Mouse (Mus musculus): ENCODE data around the gene Ncstn. TPM values are rescaled to one million over a fixed set of nuclear protein-coding genes. Genes with fewer than 3 reads are reported as not detected.

Ncstn gene
- polyA plus RNA-seq, 2 experiments = 22.2 to 24.6 TPM

GRCm38 (mm10) chr1:172025201-172025904 is 57.2 kb downstream of the Ncstn start:
- H3K27me3 ChIP-seq (ENCODE audit: control insufficient read depth, insufficient read depth, low read length) = no peaks in the 10 kb centered on the region; the same call in 1 of the 2 replicates
- no peak for DNase-seq (ENCODE audit: low read depth in 3 of 3, low spot score in 3 of 3)
- no peak for ATAC-seq (ENCODE audit: insufficient read depth)
- H3K9me3 ChIP-seq (ENCODE audit: control insufficient read depth, low read length) = no peaks in the 10 kb centered on the region
- no peak overlapping the region for H3K27ac ChIP-seq
- H3K4me1 ChIP-seq (replicated peaks; ENCODE audit: control insufficient read depth in 2 of 2, insufficient read depth in 2 of 2, low read length in 1 of 2) = peaks cover 0 to 7% of the 10 kb centered on the region in 2 experiments; a peak in 2 of 4 replicates
- no peak overlapping the region for H3K4me2 ChIP-seq (ENCODE audit: low read depth)
- no peak for TF ChIP-seq EP300 (IDR thresholded peaks at IDR 0.05; ENCODE audit: low read depth)
- no peak overlapping the region for H3K9ac ChIP-seq (replicated peaks)
- H3K4me3 ChIP-seq (ENCODE audit: insufficient read depth in 1 of 2, low read depth in 2 of 2, low read length in 2 of 2) = no peak overlapping the region
- WGBS (ENCODE audit: insufficient replicate concordance) = 64% methylated on average over 8 of the region's 8 CpGs
- H3K36me3 ChIP-seq (replicated peaks; ENCODE audit: control insufficient read depth, insufficient read depth, low read depth) = no peaks in the 10 kb centered on the region

DNA sequence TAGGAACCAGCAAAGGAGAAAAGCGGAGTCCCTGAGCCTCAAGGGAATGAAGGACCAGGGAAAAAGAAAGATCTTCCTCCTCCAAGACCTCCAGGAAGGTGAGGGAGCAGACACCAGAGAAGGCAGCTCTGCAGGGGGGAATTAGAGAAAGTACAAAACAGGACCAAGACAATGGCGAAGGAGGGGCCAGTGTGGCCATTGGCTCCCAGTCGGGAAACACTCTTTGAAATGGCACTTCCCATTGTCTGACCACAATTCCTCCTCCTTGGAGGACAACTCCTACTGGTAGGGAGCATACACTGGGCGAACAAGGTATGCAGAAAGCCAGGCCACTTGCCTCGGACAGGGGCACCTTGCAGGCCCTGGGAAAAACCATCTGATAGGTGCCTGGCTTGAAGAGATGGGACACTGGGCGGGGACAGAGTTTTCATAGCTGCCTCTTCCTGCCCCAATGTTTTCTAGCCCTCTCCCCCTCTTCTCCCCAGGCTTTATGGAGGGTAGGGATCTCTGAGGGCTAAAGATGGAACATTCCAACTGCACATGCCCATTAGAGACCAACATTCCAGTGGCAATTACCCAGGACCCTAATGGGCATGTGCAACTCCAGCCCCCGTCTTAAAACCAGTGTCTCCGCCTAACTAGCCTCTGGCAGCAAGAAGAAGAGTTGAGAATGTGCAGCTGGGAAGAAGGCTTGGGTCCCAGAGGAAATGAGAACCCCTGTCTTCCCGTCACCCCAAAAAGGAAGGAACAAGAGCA is 58.3 kb downstream of the Ncstn start:
- Histone ChIP-seq H3K36me3 (replicated peaks; ENCODE audit: control insufficient read depth, insufficient read depth, low read depth) (no peaks in the 10 kb centered on the region), H3K4me1 (replicated peaks; ENCODE audit: control insufficient read depth in 2 of 2, insufficient read depth in 2 of 2, low read length in 1 of 2) (peaks cover 0 to 7% of the 10 kb centered on the region in 2 experiments; a peak in 2 of 4 replicates), H3K4me3 (ENCODE audit: insufficient read depth in 1 of 2, low read depth in 2 of 2, low read length in 2 of 2) (no peak overlapping the region), H3K9ac (replicated peaks) (no peak overlapping the region), H3K4me2 (ENCODE audit: low read depth) (no peak overlapping the region), H3K27ac (no peak overlapping the region), H3K27me3 (ENCODE audit: control insufficient read depth, insufficient read depth, low read length) (no peaks in the 10 kb centered on the region; the same call in 1 of the 2 replicates), H3K9me3 (ENCODE audit: control insufficient read depth, low read length) (no peaks in the 10 kb centered on the region)
- TF ChIP-seq EP300 (IDR thresholded peaks at IDR 0.05; ENCODE audit: low read depth) = no peak
- TF ChIP-seq CTCF (IDR thresholded peaks at IDR 0.05; ENCODE audit: low read depth) = no peak
- ATAC-seq (ENCODE audit: insufficient read depth) = no peak
- 46% methylated on average over 9 of the region's 9 CpGs for WGBS (ENCODE audit: insufficient replicate concordance)
- DNase-seq (ENCODE audit: low read depth in 3 of 3, low spot score in 3 of 3) = no peak

DNA sequence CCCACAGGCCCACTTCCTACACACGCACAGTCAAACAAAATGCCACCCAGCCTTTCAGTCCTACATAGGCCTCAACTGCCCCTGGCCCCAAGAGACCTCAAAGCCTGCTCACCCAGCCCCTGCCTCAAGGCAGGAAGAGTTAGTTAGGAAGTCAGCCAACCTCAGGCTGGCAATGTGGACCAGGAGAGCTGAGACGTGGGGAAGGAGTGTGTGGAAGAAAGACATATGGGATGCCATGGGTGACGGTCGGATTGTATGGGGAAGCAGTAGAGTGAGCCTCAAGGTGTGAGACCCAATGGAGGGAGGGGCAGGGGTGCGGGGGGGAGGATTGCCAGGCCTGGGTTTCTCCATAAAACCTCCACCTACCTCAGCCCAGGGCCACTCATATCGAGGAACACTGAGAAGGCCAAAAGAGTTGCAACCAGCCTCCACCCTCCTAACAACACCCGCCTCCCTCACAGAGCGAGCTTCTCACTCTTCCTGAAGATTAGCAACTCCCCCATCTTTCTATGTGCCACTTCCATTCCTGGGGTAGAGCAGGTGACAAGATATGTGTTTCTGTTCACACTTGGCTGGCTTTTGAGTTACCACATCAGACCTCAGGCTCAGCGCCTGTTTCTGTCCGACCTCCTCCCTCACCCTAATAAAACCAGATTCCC is 62.6 kb downstream of the Ncstn start:
- Histone ChIP-seq H3K27me3 (ENCODE audit: control insufficient read depth, insufficient read depth, low read length) (no peaks in the 10 kb centered on the region), H3K4me1 (replicated peaks; ENCODE audit: control insufficient read depth in 2 of 2, insufficient read depth in 2 of 2, low read length in 1 of 2) (no peaks in the 10 kb centered on the region), H3K36me3 (replicated peaks; ENCODE audit: control insufficient read depth, insufficient read depth, low read depth) (no peaks in the 10 kb centered on the region), H3K4me2 (ENCODE audit: low read depth) (no peak overlapping the region), H3K27ac (no peak overlapping the region), H3K9ac (replicated peaks) (no peak overlapping the region), H3K4me3 (ENCODE audit: insufficient read depth in 1 of 2, low read depth in 2 of 2, low read length in 2 of 2) (no peak overlapping the region), H3K9me3 (ENCODE audit: control insufficient read depth, low read length) (no peaks in the 10 kb centered on the region)
- no peak for ATAC-seq (ENCODE audit: insufficient read depth)
- DNase-seq (ENCODE audit: low read depth in 3 of 3, low spot score in 3 of 3) = no peak
- TF ChIP-seq EP300 (IDR thresholded peaks at IDR 0.05; ENCODE audit: low read depth) (no peak), CTCF (IDR thresholded peaks at IDR 0.05; ENCODE audit: low read depth) (no peak)
- 64% methylated on average over 10 of the region's 10 CpGs for WGBS (ENCODE audit: insufficient replicate concordance)

DNA sequence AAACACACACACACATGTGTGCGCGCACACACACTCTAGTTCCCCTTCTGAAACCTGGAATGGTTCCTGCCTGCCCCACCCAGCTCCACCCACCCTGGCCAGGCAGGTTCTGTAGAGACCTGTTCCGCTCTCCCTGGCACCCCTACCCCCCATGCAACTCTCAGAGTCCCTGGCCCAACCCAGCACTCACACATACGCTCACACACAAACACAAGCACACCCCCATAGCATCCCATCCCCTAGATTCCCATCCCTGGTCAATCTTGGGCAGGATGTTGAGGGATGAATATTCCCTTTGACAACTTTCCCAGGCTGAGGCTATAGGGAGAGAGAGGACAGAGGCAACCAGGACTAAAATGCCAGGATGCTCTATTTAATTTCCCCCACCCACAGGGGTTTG is 63.3 kb downstream of the Ncstn start:
- 80% methylated on average over 4 of the region's 4 CpGs for WGBS (ENCODE audit: insufficient replicate concordance)
- no peaks in the 10 kb centered on the region for H3K4me1 ChIP-seq (replicated peaks; ENCODE audit: control insufficient read depth in 2 of 2, insufficient read depth in 2 of 2, low read length in 1 of 2)
- H3K4me2 ChIP-seq (ENCODE audit: low read depth) = no peak overlapping the region
- H3K9me3 ChIP-seq (ENCODE audit: control insufficient read depth, low read length) = no peaks in the 10 kb centered on the region
- ATAC-seq (ENCODE audit: insufficient read depth) (no peak), DNase-seq (ENCODE audit: low read depth in 3 of 3, low spot score in 3 of 3) (no peak)
- H3K36me3 ChIP-seq (replicated peaks; ENCODE audit: control insufficient read depth, insufficient read depth, low read depth) = no peaks in the 10 kb centered on the region
- no peaks in the 10 kb centered on the region for H3K27me3 ChIP-seq (ENCODE audit: control insufficient read depth, insufficient read depth, low read length)
- no peak overlapping the region for H3K27ac ChIP-seq
- H3K4me3 ChIP-seq (ENCODE audit: insufficient read depth in 1 of 2, low read depth in 2 of 2, low read length in 2 of 2) = no peak overlapping the region
- H3K9ac ChIP-seq (replicated peaks) = no peak overlapping the region
- TF ChIP-seq CTCF (IDR thresholded peaks at IDR 0.05; ENCODE audit: low read depth) (no peak), EP300 (IDR thresholded peaks at IDR 0.05; ENCODE audit: low read depth) (no peak)

Data from liver, embryonic 14.5 days (tissue).